Mouse (Mus musculus) heart, adult 2 months (tissue): ENCODE measurements around the gene Tor3a. TPM values are rescaled to one million over a fixed set of nuclear protein-coding genes. Genes with fewer than 3 reads are reported as not detected.

Source experiments
- DNase-seq, 2 experiments: peaks; one replicate each; pipeline ENCODE4 v3.0.0; 2021
- H3K27ac ChIP-seq: fragments of 200-600 bp; 2 replicates; pipeline ENCODE4 v1.8.1; 2022
- H3K27me3 ChIP-seq: fragments of 200-500 bp; 2 replicates; pipeline ENCODE4 v1.6.1; 2012; ENCODE audit warnings: mild to moderate bottlenecking, low read length, inconsistent platforms, mixed read lengths; ENCODE audit not compliant: control insufficient read depth, insufficient read depth
- H3K36me3 ChIP-seq: fragments of 200-500 bp; 2 replicates; pipeline ENCODE4 v1.6.1; 2012; ENCODE audit warnings: low read length, inconsistent platforms; ENCODE audit not compliant: control insufficient read depth, insufficient read depth
- H3K4me1 ChIP-seq: fragments of 200-500 bp; 2 replicates; pipeline ENCODE4 v1.6.1; 2011; ENCODE audit warnings: low read length; ENCODE audit not compliant: control insufficient read depth, insufficient read depth
- H3K4me3 ChIP-seq: fragments of 200-600 bp; 2 replicates; pipeline ENCODE4 v1.8.1; 2022
- H3K79me2 ChIP-seq: fragments of 200-500 bp; replicated peaks from 2 replicates; pipeline ENCODE4 v1.6.1; 2012; ENCODE audit warnings: mild to moderate bottlenecking, inconsistent platforms, low read length, moderate library complexity, mixed read lengths; ENCODE audit not compliant: control insufficient read depth, insufficient read depth
- H3K9ac ChIP-seq: fragments of 200-500 bp; 2 replicates; pipeline ENCODE4 v1.6.1; 2012; ENCODE audit warnings: low read depth, mild to moderate bottlenecking, control low read depth, inconsistent platforms, low read length, mixed read lengths
- CTCF ChIP-seq: fragments of 200-600 bp; IDR thresholded peaks from 2 replicates; pipeline ENCODE4 v1.8.1; 2022; ENCODE audit warnings: antibody characterized with exemption, mild to moderate bottlenecking, moderate library complexity
- EP300 ChIP-seq: fragments of 200-500 bp; IDR thresholded peaks from 2 replicates; pipeline ENCODE4 v1.6.1; 2011; ENCODE audit warnings: low read depth, low read length, control low read depth; ENCODE audit not compliant: insufficient read depth
- POLR2A ChIP-seq: fragments of 200-500 bp; IDR thresholded peaks from 2 replicates; pipeline ENCODE4 v1.6.1; 2011; ENCODE audit warnings: mild to moderate bottlenecking, low read depth, low read length, control low read depth; ENCODE audit not compliant: insufficient read depth
- WGBS: fragments of 180-500 bp; shearing (Covaris S2); methylation state at CpG from one replicate; pipeline ENCODE4 v1.1.7; 2018; 5-methylcytosine and 5-hydroxymethylcytosine counted together
- intact Hi-C: fragments of 180-260 bp; cut with DNase I; formaldehyde crosslinking; loops from one replicate; pipeline ENCODE4 v1.15.1; 2025
- polyA plus RNA-seq: library from polyadenylated mRNA; depleted of rRNA; stranded (reverse); fragments of >200 nt; gene quantifications from 2 replicates; pipeline ENCODE4 v1.2.3, GENCODE M21; 2012
- total RNA-seq, 2 experiments: library from RNA; stranded (reverse); gene quantifications; 2 replicates each; pipeline ENCODE4 v1.2.3; 2021

The Tor3a gene
- total and polyA plus RNA-seq, 3 experiments, result 8.3 to 11.6 (median 8.9) TPM

DNA sequence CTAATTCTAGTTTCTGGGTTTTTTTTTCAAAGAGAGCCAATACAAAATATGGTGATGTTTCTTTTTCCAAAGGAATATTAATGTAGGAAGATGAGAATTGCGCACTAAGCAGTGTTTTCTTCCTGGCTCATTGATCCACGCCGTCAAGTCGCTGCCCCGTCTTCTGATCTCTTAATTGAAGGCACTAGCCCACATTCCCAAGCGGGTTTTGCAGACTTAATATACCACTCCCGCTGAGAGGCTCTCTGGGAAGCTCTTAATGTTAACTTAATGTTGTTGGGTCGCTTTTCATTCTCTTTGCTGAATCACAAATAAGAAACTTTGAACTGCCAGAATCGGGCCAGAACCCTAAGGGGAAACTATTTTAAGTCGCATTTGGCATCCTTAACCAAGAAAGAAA, 30.1 kb downstream of the Tor3a start:
- 93% methylated on average over 10 of the region's 10 CpGs for WGBS
- Histone ChIP-seq H3K27me3 (no peaks in the 10 kb centered on the region), H3K9ac (no peak overlapping the region), H3K36me3 (no peaks in the 10 kb centered on the region), H3K4me1 (no peaks in the 10 kb centered on the region; the same call in 1 of the 2 replicates), H3K79me2 (no peaks in the 10 kb centered on the region), H3K4me3 (no peak overlapping the region), H3K27ac (no peak overlapping the region)
- DNase-seq, result no peak
- TF ChIP-seq CTCF (no peak), EP300 (no peak), POLR2A (no peak)
- intact Hi-C loops, result no loop called here

DNA sequence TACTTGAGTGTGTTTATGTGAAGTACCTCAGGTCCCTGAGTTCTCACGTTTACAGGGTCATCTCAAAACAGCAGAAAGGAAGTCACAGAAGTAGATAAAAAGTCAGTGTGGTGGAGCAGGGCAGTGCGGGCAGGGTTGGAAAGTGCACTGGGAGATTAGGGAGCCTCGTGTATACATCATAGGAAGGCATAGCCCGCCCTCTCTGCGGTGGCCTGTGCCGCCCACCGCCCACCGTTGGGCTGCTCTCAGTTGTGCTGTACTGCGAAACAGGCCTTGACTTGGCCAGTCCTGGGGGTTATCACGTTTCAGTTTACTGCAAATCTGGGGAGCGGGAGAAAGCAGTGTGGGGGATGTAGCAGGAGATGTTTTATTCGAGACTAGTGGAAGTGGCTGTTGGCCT, 31.3 kb downstream of the Tor3a start:
- H3K27ac ChIP-seq, result no peak overlapping the region
- TF ChIP-seq POLR2A (no peak), CTCF (no peak), EP300 (no peak)
- DNase-seq, result no peak
- H3K79me2 ChIP-seq, result no peaks in the 10 kb centered on the region
- no peak overlapping the region for H3K9ac ChIP-seq
- 63% methylated on average over 12 of the region's 12 CpGs for WGBS
- intact Hi-C loops, result no loop called here
- no peaks in the 10 kb centered on the region for H3K27me3 ChIP-seq
- H3K4me1 ChIP-seq, result no peaks in the 10 kb centered on the region; the same call in 1 of the 2 replicates
- H3K4me3 ChIP-seq, result no peak overlapping the region
- H3K36me3 ChIP-seq, result no peaks in the 10 kb centered on the region

- WGBS, result 62% methylated on average over 10 of the region's 10 CpGs
- no peak for DNase-seq
- TF ChIP-seq POLR2A (no peak), EP300 (no peak), CTCF (no peak)
- H3K27me3 ChIP-seq, result no peaks in the 10 kb centered on the region
- H3K9ac ChIP-seq, result no peak overlapping the region
- no peak overlapping the region for H3K27ac ChIP-seq
- H3K79me2 ChIP-seq, result no peaks in the 10 kb centered on the region
- no peaks in the 10 kb centered on the region; the same call in 1 of the 2 replicates for H3K4me1 ChIP-seq
- no peak overlapping the region for H3K4me3 ChIP-seq
- H3K36me3 ChIP-seq, result no peaks in the 10 kb centered on the region
- intact Hi-C loops, result no loop called here
Measured at GRCm38 (mm10) chr1:156641808-156642207, 32.3 kb downstream of the Tor3a start.

- Histone ChIP-seq H3K4me3 (no peak overlapping the region), H3K4me1 (no peaks in the 10 kb centered on the region; the same call in 1 of the 2 replicates), H3K9ac (no peak overlapping the region), H3K27ac (no peak overlapping the region), H3K27me3 (no peaks in the 10 kb centered on the region), H3K79me2 (no peaks in the 10 kb centered on the region), H3K36me3 (no peaks in the 10 kb centered on the region)
- no peak for DNase-seq
- TF ChIP-seq POLR2A (no peak), CTCF (peak; percentile 65)
- intact Hi-C loops, result loop anchor here (1.0 kb wide), 1 partner anchor 36 kb away; no protein-coding TSS in a partner anchor
- 70% methylated on average over 4 of the region's 4 CpGs for WGBS
Measured at GRCm38 (mm10) chr1:156640577-156640976, 33.6 kb downstream of the Tor3a start.

- TF ChIP-seq EP300 (no peak), CTCF (no peak), POLR2A (no peak)
- Histone ChIP-seq H3K79me2 (no peaks in the 10 kb centered on the region), H3K4me3 (no peak overlapping the region), H3K36me3 (no peaks in the 10 kb centered on the region), H3K27me3 (no peaks in the 10 kb centered on the region), H3K9ac (no peak overlapping the region), H3K27ac (no peak overlapping the region), H3K4me1 (no peaks in the 10 kb centered on the region; the same call in 1 of the 2 replicates)
- intact Hi-C loops, result no loop called here
- no peak for DNase-seq
- WGBS, result 81% methylated on average over 5 of the region's 5 CpGs
Measured at GRCm38 (mm10) chr1:156639455-156639854, 34.7 kb downstream of the Tor3a start.

- Histone ChIP-seq H3K4me3 (no peak overlapping the region), H3K27me3 (no peaks in the 10 kb centered on the region), H3K36me3 (no peaks in the 10 kb centered on the region), H3K27ac (no peak overlapping the region), H3K9ac (no peak overlapping the region), H3K4me1 (no peaks in the 10 kb centered on the region; the same call in 1 of the 2 replicates), H3K79me2 (no peaks in the 10 kb centered on the region)
- no peak for TF ChIP-seq CTCF
- TF ChIP-seq POLR2A, result no peak
- no peak for TF ChIP-seq EP300
- DNase-seq, result no peak
- 90% methylated on average over 2 of the region's 2 CpGs for WGBS
- intact Hi-C loops, result no loop called here
Measured at GRCm38 (mm10) chr1:156635148-156635547, 39.0 kb downstream of the Tor3a start.
